In genomic region chr4:97997151-97997817, GRCm38 (mm10) we compare ENCODE assay signal across 9 mouse cellular contexts.
A peak's percentile ranks its signal among the peaks of the same experiment; 100 is the strongest.
DNase-seq lines count a peak whose midpoint lies in the region; ATAC-seq and TF ChIP-seq lines count a peak whose summit lies in the region.
"Had no signal": no experiment of that assay in that cellular context is flagged by ENCODE, and none has a peak within 500 bp of the region (broad histone marks: within the 10 kb centered on the region; RNA-seq: fewer than 3 reads in every experiment).

No protein-coding gene starts in this region.

- H3K36me3 ChIP-seq in heart, adult 2 months (ENCODE audit: control insufficient read depth, insufficient read depth, low read length), result peaks cover 3% of the 10 kb centered on the region; the same call in 1 of the 2 replicates
- H3K36me3 ChIP-seq in heart, embryonic 12.5 days, result peaks cover 6% of the 10 kb centered on the region; the same call in 1 of the 2 replicates
- no peaks in the 10 kb centered on the region for H3K36me3 ChIP-seq in midbrain, embryonic 16.5 days (ENCODE audit: control insufficient read depth, insufficient read depth, low read length)
- no peaks in the 10 kb centered on the region for H3K36me3 ChIP-seq in midbrain, embryonic 15.5 days (replicated peaks)
- no peaks in the 10 kb centered on the region for H3K36me3 ChIP-seq in kidney, adult 2 months (ENCODE audit: control insufficient read depth, insufficient read depth, low read length)

- ATAC-seq in heart, embryonic 12.5 days (ENCODE audit: insufficient number of reproducible peaks, low FRiP score), result no peak
- 0 out of 2 replicates have a peak, but pooled peaks have one; percentile 30 for ATAC-seq in midbrain, embryonic 16.5 days
- no peak for ATAC-seq in midbrain, embryonic 15.5 days (replicated peaks)

- TF ChIP-seq EP300 in heart, adult 2 months (IDR thresholded peaks at IDR 0.05; ENCODE audit: insufficient read depth, low read depth, low read length), result 0 out of 2 replicates have a peak, but pooled peaks have one; percentile 23

- H3K4me2 ChIP-seq in heart, embryonic 12.5 days, result no peak overlapping the region
- H3K4me2 ChIP-seq in midbrain, embryonic 16.5 days (ENCODE audit: low read length), result no peak overlapping the region
- H3K4me2 ChIP-seq in midbrain, embryonic 15.5 days, result no peak overlapping the region

- no peaks in the 10 kb centered on the region for H3K27me3 ChIP-seq in heart, adult 2 months (ENCODE audit: control insufficient read depth, insufficient read depth, low read length)
- H3K27me3 ChIP-seq in heart, embryonic 12.5 days (replicated peaks), result no peaks in the 10 kb centered on the region
- H3K27me3 ChIP-seq in midbrain, embryonic 16.5 days (ENCODE audit: control insufficient read depth, insufficient read depth, low read depth, low read length), result no peaks in the 10 kb centered on the region
- no peaks in the 10 kb centered on the region for H3K27me3 ChIP-seq in midbrain, embryonic 15.5 days (replicated peaks)
- no peaks in the 10 kb centered on the region for H3K27me3 ChIP-seq in kidney, adult 2 months (replicated peaks; ENCODE audit: control insufficient read depth, insufficient read depth, low read length)

- intact Hi-C loops in heart, adult 2 months (cut with DNase I), result no loop called here

- H3K4me1 ChIP-seq in heart, adult 2 months (ENCODE audit: control insufficient read depth, insufficient read depth, low read length), result peaks cover 7% of the 10 kb centered on the region
- peaks cover 20% of the 10 kb centered on the region for H3K4me1 ChIP-seq in heart, embryonic 12.5 days (replicated peaks)
- H3K4me1 ChIP-seq in midbrain, embryonic 16.5 days (ENCODE audit: control insufficient read depth, insufficient read depth, low read length), result no peaks in the 10 kb centered on the region; the same call in 1 of the 2 replicates
- peaks cover 6% of the 10 kb centered on the region for H3K4me1 ChIP-seq in midbrain, embryonic 15.5 days
- peaks cover 4% of the 10 kb centered on the region for H3K4me1 ChIP-seq in kidney, adult 2 months (ENCODE audit: control insufficient read depth, insufficient read depth, low read length)

- 56% methylated on average over 11 of the region's 11 CpGs for WGBS in heart, adult 2 months
- WGBS in heart, embryonic 12.5 days, result 71% methylated on average over 11 of the region's 11 CpGs
- WGBS in midbrain, embryonic 16.5 days, result 82% methylated on average over 11 of the region's 11 CpGs
- WGBS in midbrain, embryonic 15.5 days, result 82% methylated on average over 11 of the region's 11 CpGs
- WGBS in kidney, adult 2 months, result 86% methylated on average over 11 of the region's 11 CpGs

- peak; percentile 32 to 40 for DNase-seq in heart, adult 2 months
- peak; percentile 55 to 74 for DNase-seq in cerebellum, postnatal 14 days
- DNase-seq in neural tube, embryonic 10.5 days (ENCODE audit: extremely low spot score, low spot score), result peak; percentile 9
- DNase-seq in kidney, adult 2 months, result no peak
- DNase-seq in spleen, adult 12 weeks (ENCODE audit: low spot score), result no peak
- DNase-seq: spleen, adult 18-20 months had no signal

- TF ChIP-seq CTCF in heart, adult 2 months (IDR thresholded peaks at IDR 0.05), result no peak
- TF ChIP-seq CTCF in kidney, adult 2 months (conservative IDR thresholded peaks at IDR 0.05; ENCODE audit: insufficient read depth, insufficient read length, low read depth, low read length), result no peak

- no peak overlapping the region for H3K4me3 ChIP-seq in heart, adult 2 months
- H3K4me3 ChIP-seq in heart, embryonic 12.5 days, result no peak overlapping the region
- H3K4me3 ChIP-seq in midbrain, embryonic 16.5 days (ENCODE audit: low read depth, low read length), result no peak overlapping the region
- no peak overlapping the region for H3K4me3 ChIP-seq in midbrain, embryonic 15.5 days
- H3K4me3 ChIP-seq in kidney, adult 2 months (ENCODE audit: insufficient read depth, low read depth, low read length), result no peak overlapping the region

- no peak for TF ChIP-seq POLR2A in heart, adult 2 months (IDR thresholded peaks at IDR 0.05; ENCODE audit: insufficient read depth, low read depth, low read length)
- no peak for TF ChIP-seq POLR2A in kidney, adult 2 months (IDR thresholded peaks at IDR 0.05; ENCODE audit: low read depth, low read length)

- no peaks in the 10 kb centered on the region for H3K9me3 ChIP-seq in heart, embryonic 12.5 days (replicated peaks)
- no peaks in the 10 kb centered on the region for H3K9me3 ChIP-seq in midbrain, embryonic 16.5 days (replicated peaks; ENCODE audit: control insufficient read depth, low read length, poor library complexity, severe bottlenecking)
- H3K9me3 ChIP-seq in midbrain, embryonic 15.5 days, result no peaks in the 10 kb centered on the region

- no peak overlapping the region for H3K9ac ChIP-seq in heart, adult 2 months (ENCODE audit: low read depth, low read length)
- H3K9ac ChIP-seq in heart, embryonic 12.5 days, result no peak overlapping the region
- no peak overlapping the region for H3K9ac ChIP-seq in midbrain, embryonic 16.5 days (ENCODE audit: low read depth, low read length)
- no peak overlapping the region for H3K9ac ChIP-seq in midbrain, embryonic 15.5 days

- H3K27ac ChIP-seq in heart, adult 2 months, result peak overlapping the region; percentile 16
- H3K27ac ChIP-seq in heart, embryonic 12.5 days (ENCODE audit: poor library complexity, severe bottlenecking), result no peak overlapping the region
- no peak overlapping the region for H3K27ac ChIP-seq in midbrain, embryonic 16.5 days (ENCODE audit: low read length)
- H3K27ac ChIP-seq in midbrain, embryonic 15.5 days, result no peak overlapping the region
- H3K27ac ChIP-seq in kidney, adult 2 months (ENCODE audit: insufficient read depth, low read depth, low read length), result no peak overlapping the region

- H3K79me2 ChIP-seq in heart, adult 2 months (replicated peaks; ENCODE audit: control insufficient read depth, insufficient read depth, low read length), result no peaks in the 10 kb centered on the region; the same call in 1 of the 2 replicates

Comparison
In these comparisons a context has a peak if more than half of its experiments do, and no peak if none do; other contexts are left out.
1. DNase-seq: peak in heart, adult 2 months (2 of 2), cerebellum, postnatal 14 days (2 of 2) and neural tube, embryonic 10.5 days (single experiment); none in kidney, adult 2 months (single experiment) and spleen, adult 12 weeks (single experiment).